Mouse (Mus musculus): ENCODE data around the gene Rfc5. TPM values are rescaled to one million over a fixed set of nuclear protein-coding genes. Genes with fewer than 3 reads are reported as not detected.
"Not testable (repeated sequence)": the region's sequence is repeated elsewhere in the genome, so short reads cannot be mapped to it uniquely, and the experiment has no call there.

Rfc5 gene
- 24.8 and 41.8 TPM in 2 replicates for polyA plus RNA-seq (2015; fragmentation: Nextera tagmentation; extraction: Ambion mirVana)

GRCm38 (mm10) chr5:117388877-117389276 lies at the start of gene Rfc5:
Gene Rfc5, minus strand, starts transcription at chr5:117389047.
- Histone ChIP-seq H3K27ac (replicated peaks) (peak within 1 kb of the TSS; percentile 63), H3K36me3 (peaks cover 16% of the 10 kb centered on the region), H3K9me3 (replicated peaks) (no peaks in the 10 kb centered on the region), H3K4me2 (peak within 1 kb of the TSS; percentile 90), H3K4me1 (peaks cover 11% of the 10 kb centered on the region), H3K27me3 (replicated peaks) (no peaks in the 10 kb centered on the region), H3K4me3 (replicated peaks) (peak within 1 kb of the TSS; percentile 80), H3K9ac (replicated peaks) (peak within 1 kb of the TSS; percentile 88)
- WGBS = 2% methylated on average over 44 of the region's 44 CpGs
- ATAC-seq (ENCODE audit: low FRiP score) = peak; percentile 96

- H3K9ac ChIP-seq (replicated peaks); H3K9me3 ChIP-seq (replicated peaks); ATAC-seq (ENCODE audit: low FRiP score); H3K27ac ChIP-seq (replicated peaks); H3K27me3 ChIP-seq (replicated peaks); H3K4me3 ChIP-seq (replicated peaks); H3K36me3 ChIP-seq; H3K4me2 ChIP-seq; H3K4me1 ChIP-seq: not testable (repeated sequence)
- WGBS = 91% methylated on average over 7 of the region's 7 CpGs
Observed at GRCm38 (mm10) chr5:117433501-117433900, 44.7 kb upstream of the Rfc5 start.

- Histone ChIP-seq H3K9me3 (replicated peaks) (no peaks in the 10 kb centered on the region), H3K4me1 (peaks cover 27% of the 10 kb centered on the region), H3K36me3 (no peaks in the 10 kb centered on the region), H3K27me3 (replicated peaks) (no peaks in the 10 kb centered on the region), H3K9ac (replicated peaks) (no peak overlapping the region), H3K27ac (replicated peaks) (no peak overlapping the region), H3K4me3 (replicated peaks) (no peak overlapping the region), H3K4me2 (no peak overlapping the region)
- ATAC-seq (ENCODE audit: low FRiP score) = no peak
- 65% methylated on average over 2 of the region's 2 CpGs for WGBS
Observed at GRCm38 (mm10) chr5:117417442-117417841, 28.6 kb upstream of the Rfc5 start.

- Histone ChIP-seq H3K27ac (replicated peaks) (peak overlapping the region; percentile 99), H3K9ac (replicated peaks) (peak overlapping the region; percentile 89), H3K9me3 (replicated peaks) (no peaks in the 10 kb centered on the region), H3K4me3 (replicated peaks) (peak overlapping the region; percentile 69), H3K27me3 (replicated peaks) (no peaks in the 10 kb centered on the region), H3K36me3 (no peaks in the 10 kb centered on the region), H3K4me2 (peak overlapping the region; percentile 81), H3K4me1 (peaks cover 27% of the 10 kb centered on the region)
- ATAC-seq (ENCODE audit: low FRiP score) = peak; percentile 20; the same call in 1 of the 2 replicates
- 17% methylated on average over 18 of the region's 19 CpGs for WGBS
Observed at GRCm38 (mm10) chr5:117415011-117415912, 26.4 kb upstream of the Rfc5 start.

- peak; percentile 40 for ATAC-seq (ENCODE audit: low FRiP score)
- Histone ChIP-seq H3K9me3 (replicated peaks) (no peaks in the 10 kb centered on the region), H3K27me3 (replicated peaks) (no peaks in the 10 kb centered on the region), H3K9ac (replicated peaks) (peak overlapping the region; percentile 89), H3K36me3 (no peaks in the 10 kb centered on the region), H3K4me2 (peak overlapping the region; percentile 81), H3K4me3 (replicated peaks) (peak overlapping the region; percentile 69), H3K27ac (replicated peaks) (peak overlapping the region; percentile 99), H3K4me1 (peaks cover 27% of the 10 kb centered on the region)
- WGBS = 2% methylated on average over 10 of the region's 10 CpGs
Observed at GRCm38 (mm10) chr5:117414611-117415010, 25.8 kb upstream of the Rfc5 start.

- Histone ChIP-seq H3K36me3 (no peaks in the 10 kb centered on the region), H3K4me1 (peaks cover 27% of the 10 kb centered on the region), H3K9me3 (replicated peaks) (no peaks in the 10 kb centered on the region), H3K4me3 (replicated peaks) (peak within 1 kb of the TSS; percentile 69), H3K4me2 (peak within 1 kb of the TSS; percentile 81), H3K9ac (replicated peaks) (peak within 1 kb of the TSS; percentile 89), H3K27me3 (replicated peaks) (no peaks in the 10 kb centered on the region), H3K27ac (replicated peaks) (peak within 1 kb of the TSS; percentile 99)
- ATAC-seq (ENCODE audit: low FRiP score) = peak; percentile 90
- under 1% methylated on average over 76 of the region's 89 CpGs for WGBS
Observed at GRCm38 (mm10) chr5:117413507-117414501, 25.0 kb upstream of the Rfc5 start, which contains the start of gene Ksr2. Gene Ksr2, plus strand, starts transcription at chr5:117414000.

GRCm38 (mm10) chr5:117409369-117409768 lies 20.5 kb upstream of the Rfc5 start:
- Histone ChIP-seq H3K4me1 (peaks cover 8% of the 10 kb centered on the region; the same call in 1 of the 2 replicates), H3K9ac (replicated peaks) (no peak overlapping the region), H3K36me3 (no peaks in the 10 kb centered on the region), H3K4me2 (no peak overlapping the region), H3K4me3 (replicated peaks) (no peak overlapping the region), H3K9me3 (replicated peaks) (no peaks in the 10 kb centered on the region), H3K27me3 (replicated peaks) (no peaks in the 10 kb centered on the region), H3K27ac (replicated peaks) (no peak overlapping the region)
- ATAC-seq (ENCODE audit: low FRiP score) = no peak
- 76% methylated on average over 6 of the region's 6 CpGs for WGBS

GRCm38 (mm10) chr5:117408216-117408615 lies 19.4 kb upstream of the Rfc5 start:
- Histone ChIP-seq H3K9ac (replicated peaks) (no peak overlapping the region), H3K27ac (replicated peaks) (no peak overlapping the region), H3K9me3 (replicated peaks) (no peaks in the 10 kb centered on the region), H3K4me2 (no peak overlapping the region), H3K4me1 (peaks cover 5% of the 10 kb centered on the region; the same call in 1 of the 2 replicates), H3K4me3 (replicated peaks) (no peak overlapping the region), H3K27me3 (replicated peaks) (no peaks in the 10 kb centered on the region), H3K36me3 (no peaks in the 10 kb centered on the region)
- WGBS = 71% methylated on average over 4 of the region's 4 CpGs
- ATAC-seq (ENCODE audit: low FRiP score) = no peak

- H3K4me2 ChIP-seq; H3K27me3 ChIP-seq (replicated peaks); ATAC-seq (ENCODE audit: low FRiP score); H3K9me3 ChIP-seq (replicated peaks); H3K27ac ChIP-seq (replicated peaks); H3K36me3 ChIP-seq; H3K4me3 ChIP-seq (replicated peaks); H3K9ac ChIP-seq (replicated peaks); H3K4me1 ChIP-seq: not testable (repeated sequence)
- WGBS = 81% methylated on average over 2 of the region's 2 CpGs
Observed at GRCm38 (mm10) chr5:117404671-117405070, 15.8 kb upstream of the Rfc5 start.

- Histone ChIP-seq H3K27ac (replicated peaks) (no peak overlapping the region), H3K27me3 (replicated peaks) (no peaks in the 10 kb centered on the region), H3K9ac (replicated peaks) (no peak overlapping the region), H3K4me2 (no peak overlapping the region), H3K4me3 (replicated peaks) (no peak overlapping the region), H3K4me1 (no peaks in the 10 kb centered on the region), H3K36me3 (no peaks in the 10 kb centered on the region), H3K9me3 (replicated peaks) (no peaks in the 10 kb centered on the region)
- 84% methylated on average over 8 of the region's 8 CpGs for WGBS
- ATAC-seq (ENCODE audit: low FRiP score) = no peak
Observed at GRCm38 (mm10) chr5:117403609-117404008, 14.8 kb upstream of the Rfc5 start.

GRCm38 (mm10) chr5:117399281-117399680 lies 10.4 kb upstream of the Rfc5 start:
- WGBS = 71% methylated on average over 9 of the region's 9 CpGs
- Histone ChIP-seq H3K9ac (replicated peaks) (no peak overlapping the region), H3K9me3 (replicated peaks) (no peaks in the 10 kb centered on the region), H3K36me3 (no peaks in the 10 kb centered on the region), H3K27ac (replicated peaks) (no peak overlapping the region), H3K4me2 (no peak overlapping the region), H3K4me3 (replicated peaks) (no peak overlapping the region), H3K27me3 (replicated peaks) (no peaks in the 10 kb centered on the region), H3K4me1 (no peaks in the 10 kb centered on the region)
- ATAC-seq (ENCODE audit: low FRiP score) = no peak
